Mouse (Mus musculus) brain, embryonic 14.5 days (tissue): Measurements from ENCODE around the gene Cacnb3.

Source experiments
- CTCF ChIP-seq: fragments of 200-500 bp; IDR thresholded peaks from 2 replicates; pipeline ENCODE4 v1.5.1; 2012; ENCODE audit warnings: inconsistent platforms, mild to moderate bottlenecking, moderate library complexity, borderline replicate concordance; ENCODE audit not compliant: insufficient read depth, insufficient read length; ENCODE audit errors: extremely low read depth
- POLR2A ChIP-seq: fragments of 200-500 bp; IDR thresholded peaks from 2 replicates; pipeline ENCODE4 v1.6.1; 2012; ENCODE audit warnings: mild to moderate bottlenecking, inconsistent platforms, borderline replicate concordance; ENCODE audit not compliant: poor library complexity, insufficient read depth, insufficient read length, severe bottlenecking; ENCODE audit errors: extremely low read depth

- no peak for TF ChIP-seq CTCF
- no peak for TF ChIP-seq POLR2A
Observed at GRCm38 (mm10) chr15:98683746-98684145, 53.1 kb downstream of the Cacnb3 start.
